Mouse (Mus musculus) liver, postnatal 0 days (tissue): ENCODE results near the gene AW551984.

Experiments
- CTCF ChIP-seq: sonication (generic); IDR thresholded peaks from 2 replicates; pipeline ENCODE4 v1.5.1; 2016; ENCODE audit warnings: antibody characterized with exemption, low read depth
- EP300 ChIP-seq: IDR thresholded peaks from 2 replicates; pipeline ENCODE4 v1.6.1; 2016; ENCODE audit warnings: antibody characterized with exemption, low read depth, mild to moderate bottlenecking

- TF ChIP-seq CTCF, result no peak
- no peak for TF ChIP-seq EP300
Observed at GRCm38 (mm10) chr9:39557529-39558348, 46.5 kb downstream of the AW551984 start.
